Mouse (Mus musculus) bone marrow macrophage, adult 2 months (primary cell): Measurements from ENCODE around the gene Tnfrsf19. TPM values are rescaled to one million over a fixed set of nuclear protein-coding genes. Genes with fewer than 3 reads are reported as not detected.

ENCODE experiments used
- H3K27ac ChIP-seq: 2 replicates; pipeline ENCODE4 v1.5.1; 2012; ENCODE audit warnings: low read depth, low read length; ENCODE audit not compliant: insufficient read depth
- H3K4me1 ChIP-seq: 2 replicates; pipeline ENCODE4 v1.6.1; 2012; ENCODE audit warnings: low read length; ENCODE audit not compliant: control insufficient read depth, insufficient read depth
- H3K4me3 ChIP-seq: 2 replicates; pipeline ENCODE4 v1.5.1; 2012; ENCODE audit warnings: mild to moderate bottlenecking, low read length, moderate library complexity; ENCODE audit not compliant: insufficient read depth
- CTCF ChIP-seq: IDR thresholded peaks from 2 replicates; pipeline ENCODE4 v1.5.1; 2012; ENCODE audit warnings: low read depth, mild to moderate bottlenecking, low read length, moderate library complexity
- POLR2A ChIP-seq: IDR thresholded peaks from 2 replicates; pipeline ENCODE4 v1.6.1; 2012; ENCODE audit warnings: mild to moderate bottlenecking, low read depth, low read length, borderline replicate concordance
- polyA plus RNA-seq: library from polyadenylated mRNA; stranded (reverse); fragments of >200 nt; gene quantifications from 2 replicates; pipeline ENCODE4 v1.2.4, GENCODE M21; 2012; ENCODE audit not compliant: missing spikeins, insufficient read depth, insufficient read length

The Tnfrsf19 gene
- polyA plus RNA-seq, 1 experiment, result not detected

- Histone ChIP-seq H3K4me1 (no peaks in the 10 kb centered on the region), H3K27ac (no peak overlapping the region), H3K4me3 (no peak overlapping the region)
- no peak for TF ChIP-seq POLR2A
- TF ChIP-seq CTCF, result no peak
Observed at GRCm38 (mm10) chr14:61024006-61024405, 22.3 kb downstream of the Tnfrsf19 start.

- H3K4me1 ChIP-seq, result no peaks in the 10 kb centered on the region
- no peak for TF ChIP-seq POLR2A
- no peak for TF ChIP-seq CTCF
- H3K27ac ChIP-seq, result no peak overlapping the region
- H3K4me3 ChIP-seq, result no peak overlapping the region
Observed at GRCm38 (mm10) chr14:61022383-61022782, 23.9 kb downstream of the Tnfrsf19 start.

- H3K4me1 ChIP-seq, result no peaks in the 10 kb centered on the region
- H3K4me3 ChIP-seq, result no peak overlapping the region
- H3K27ac ChIP-seq, result no peak overlapping the region
- no peak for TF ChIP-seq CTCF
- TF ChIP-seq POLR2A, result no peak
Observed at GRCm38 (mm10) chr14:61020968-61021367, 25.3 kb downstream of the Tnfrsf19 start.

GRCm38 (mm10) chr14:61019880-61020279, 26.4 kb downstream of the Tnfrsf19 start:
- Histone ChIP-seq H3K4me3 (no peak overlapping the region), H3K4me1 (no peaks in the 10 kb centered on the region), H3K27ac (no peak overlapping the region)
- TF ChIP-seq CTCF (no peak), POLR2A (no peak)

DNA sequence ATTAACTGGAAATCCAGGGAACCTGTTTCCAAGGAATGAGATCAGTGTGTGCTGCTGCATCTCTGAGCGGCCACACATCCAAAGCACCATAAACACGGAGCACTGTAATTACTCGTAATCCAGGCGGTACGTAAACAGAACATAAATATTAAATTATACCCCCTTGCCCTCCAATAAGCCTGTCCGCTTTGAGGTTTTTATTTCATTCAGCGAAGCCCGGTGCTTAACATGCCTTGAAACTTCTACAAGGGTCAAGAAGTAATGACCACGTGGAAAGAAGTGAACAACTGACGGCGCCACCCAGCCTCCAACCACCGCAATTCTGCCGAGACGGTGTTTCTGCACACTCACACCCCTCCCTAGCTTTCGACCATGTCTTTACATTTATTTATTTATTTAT, 31.7 kb downstream of the Tnfrsf19 start:
- Histone ChIP-seq H3K27ac (no peak overlapping the region), H3K4me1 (0 out of 2 replicates have a peak, but pooled peaks cover 3% of the 10 kb centered on the region), H3K4me3 (no peak overlapping the region)
- TF ChIP-seq CTCF (no peak), POLR2A (no peak)

GRCm38 (mm10) chr14:61012397-61012931, 33.8 kb downstream of the Tnfrsf19 start:
- Histone ChIP-seq H3K4me1 (0 out of 2 replicates have a peak, but pooled peaks cover 3% of the 10 kb centered on the region), H3K4me3 (peak overlapping the region; percentile 15), H3K27ac (no peak overlapping the region)
- no peak for TF ChIP-seq POLR2A
- no peak for TF ChIP-seq CTCF

DNA sequence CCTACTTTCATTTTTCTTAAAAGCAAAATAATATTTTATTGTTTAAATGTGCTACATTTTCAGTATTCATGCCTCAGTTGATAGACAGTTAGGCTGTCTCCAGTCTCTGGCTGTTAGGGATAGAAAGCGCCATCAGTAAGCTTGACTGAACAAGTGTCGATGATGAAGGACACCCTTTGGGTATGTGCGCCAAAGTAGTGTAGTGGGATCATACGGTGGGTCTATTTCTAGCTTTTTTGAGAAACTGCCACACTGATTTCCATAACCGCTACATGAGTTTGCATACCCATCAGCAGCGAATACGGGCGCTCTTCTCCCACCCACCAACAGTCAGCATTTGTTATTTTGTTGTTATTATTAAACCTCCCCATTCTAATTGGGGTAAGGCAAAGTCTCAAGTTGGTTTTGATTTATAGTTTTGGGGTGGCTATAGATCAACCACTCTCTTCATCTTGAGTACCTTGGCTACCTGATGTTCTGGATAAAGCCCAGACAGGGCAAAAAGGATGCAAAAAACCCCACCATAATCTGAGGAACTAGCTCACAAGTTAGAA, 34.6 kb downstream of the Tnfrsf19 start:
- H3K4me1 ChIP-seq, result 0 out of 2 replicates have a peak, but pooled peaks cover 3% of the 10 kb centered on the region
- no peak for TF ChIP-seq POLR2A
- no peak overlapping the region for H3K27ac ChIP-seq
- H3K4me3 ChIP-seq, result no peak overlapping the region

- no peaks in the 10 kb centered on the region for H3K4me1 ChIP-seq
- TF ChIP-seq POLR2A (no peak), CTCF (no peak)
- no peak overlapping the region for H3K4me3 ChIP-seq
- no peak overlapping the region for H3K27ac ChIP-seq
Observed at GRCm38 (mm10) chr14:61005127-61005837, 41.0 kb downstream of the Tnfrsf19 start.

DNA sequence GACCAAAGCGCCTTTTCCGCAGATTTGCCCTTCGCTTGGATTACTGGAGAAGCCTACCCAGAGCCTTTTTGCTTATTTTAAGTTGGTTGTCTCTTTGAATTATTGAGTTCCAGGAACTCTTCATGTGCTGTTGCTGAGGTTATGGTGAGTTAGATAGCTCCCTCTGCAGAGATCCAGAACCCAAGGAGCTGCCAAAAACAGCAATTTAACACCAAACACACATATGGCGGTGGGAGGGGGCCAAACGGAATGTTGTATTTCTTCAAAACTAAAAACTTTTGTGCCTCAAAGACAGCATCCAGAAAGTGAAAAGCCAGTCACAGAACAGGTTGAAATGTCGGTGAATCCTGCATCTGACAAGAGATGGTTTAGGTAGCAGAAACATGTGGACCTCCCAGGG, 42.6 kb downstream of the Tnfrsf19 start:
- Histone ChIP-seq H3K4me3 (no peak overlapping the region), H3K27ac (no peak overlapping the region), H3K4me1 (no peaks in the 10 kb centered on the region)
- TF ChIP-seq POLR2A, result no peak
- TF ChIP-seq CTCF, result no peak

GRCm38 (mm10) chr14:61000072-61000471, 46.2 kb downstream of the Tnfrsf19 start:
- Histone ChIP-seq H3K4me3 (no peak overlapping the region), H3K27ac (no peak overlapping the region), H3K4me1 (no peaks in the 10 kb centered on the region)
- TF ChIP-seq POLR2A (no peak), CTCF (no peak)

- TF ChIP-seq CTCF (no peak), POLR2A (no peak)
- Histone ChIP-seq H3K4me1 (no peaks in the 10 kb centered on the region), H3K27ac (no peak overlapping the region), H3K4me3 (no peak overlapping the region)
Observed at GRCm38 (mm10) chr14:60996556-60996955, 49.7 kb downstream of the Tnfrsf19 start.
